Mouse (Mus musculus) CD4-positive, CD25-positive, alpha-beta regulatory T cell, adult 2 months (primary cell): Measurements from ENCODE around the gene Cacna1c.

ENCODE experiments used
- DNase-seq: peaks from one replicate; pipeline ENCODE4 v3.0.0-alpha.2; 2012; ENCODE audit warnings: low read depth, low spot score

Gene Cacna1c

GRCm38 (mm10) chr6:119058461-119058860 is 137.8 kb downstream of the Cacna1c start:
- no peak for DNase-seq

GRCm38 (mm10) chr6:119057076-119057479 is 139.1 kb downstream of the Cacna1c start:
- DNase-seq: no peak

- DNase-seq: no peak
These were observed 143.4 kb downstream of the Cacna1c start for GRCm38 (mm10) chr6:119052801-119053200.

GRCm38 (mm10) chr6:119052366-119052765 is 143.9 kb downstream of the Cacna1c start:
- no peak for DNase-seq

- DNase-seq: no peak
These were observed 144.5 kb downstream of the Cacna1c start for GRCm38 (mm10) chr6:119051721-119052120.

GRCm38 (mm10) chr6:119047340-119047739 is 148.9 kb downstream of the Cacna1c start:
- DNase-seq: no peak

GRCm38 (mm10) chr6:119045498-119045897 is 150.7 kb downstream of the Cacna1c start:
- no peak for DNase-seq

- no peak for DNase-seq
These were observed 152.1 kb downstream of the Cacna1c start for GRCm38 (mm10) chr6:119044148-119044547.

GRCm38 (mm10) chr6:119042803-119043202 is 153.4 kb downstream of the Cacna1c start:
- DNase-seq: no peak

GRCm38 (mm10) chr6:119040961-119041360 is 155.3 kb downstream of the Cacna1c start:
- no peak for DNase-seq

GRCm38 (mm10) chr6:119039815-119040214 is 156.4 kb downstream of the Cacna1c start:
- DNase-seq: no peak

GRCm38 (mm10) chr6:119039293-119039692 is 156.9 kb downstream of the Cacna1c start:
- DNase-seq: no peak

- no peak for DNase-seq
These were observed 158.4 kb downstream of the Cacna1c start for GRCm38 (mm10) chr6:119037815-119038214.

- DNase-seq: no peak
These were observed 159.2 kb downstream of the Cacna1c start for GRCm38 (mm10) chr6:119037047-119037446.

GRCm38 (mm10) chr6:119035361-119035760 is 160.9 kb downstream of the Cacna1c start:
- DNase-seq: no peak

GRCm38 (mm10) chr6:119034947-119035346 is 161.3 kb downstream of the Cacna1c start:
- no peak for DNase-seq

- DNase-seq: no peak
These were observed 168.3 kb downstream of the Cacna1c start for GRCm38 (mm10) chr6:119027880-119028279.

GRCm38 (mm10) chr6:119022850-119023249 is 173.4 kb downstream of the Cacna1c start:
- DNase-seq: no peak

- no peak for DNase-seq
These were observed 175.0 kb downstream of the Cacna1c start for GRCm38 (mm10) chr6:119021226-119021625.

- DNase-seq: no peak
These were observed 177.3 kb downstream of the Cacna1c start for GRCm38 (mm10) chr6:119018956-119019355.

GRCm38 (mm10) chr6:119018256-119018655 is 178.0 kb downstream of the Cacna1c start:
- no peak for DNase-seq

- DNase-seq: no peak
These were observed 178.7 kb downstream of the Cacna1c start for GRCm38 (mm10) chr6:119017498-119017897.

GRCm38 (mm10) chr6:119015346-119015745 is 180.9 kb downstream of the Cacna1c start:
- DNase-seq: no peak
